Mouse (Mus musculus) T-cell, adult 2 months (primary cell): ENCODE data around the gene Rgs12.
A peak's percentile ranks its signal among the peaks of the same experiment; 100 is the strongest.

ENCODE experiments used
- DNase-seq: peaks from one replicate; pipeline ENCODE4 v3.0.0; 2022; ENCODE audit warnings: low spot score

Gene Rgs12

DNA sequence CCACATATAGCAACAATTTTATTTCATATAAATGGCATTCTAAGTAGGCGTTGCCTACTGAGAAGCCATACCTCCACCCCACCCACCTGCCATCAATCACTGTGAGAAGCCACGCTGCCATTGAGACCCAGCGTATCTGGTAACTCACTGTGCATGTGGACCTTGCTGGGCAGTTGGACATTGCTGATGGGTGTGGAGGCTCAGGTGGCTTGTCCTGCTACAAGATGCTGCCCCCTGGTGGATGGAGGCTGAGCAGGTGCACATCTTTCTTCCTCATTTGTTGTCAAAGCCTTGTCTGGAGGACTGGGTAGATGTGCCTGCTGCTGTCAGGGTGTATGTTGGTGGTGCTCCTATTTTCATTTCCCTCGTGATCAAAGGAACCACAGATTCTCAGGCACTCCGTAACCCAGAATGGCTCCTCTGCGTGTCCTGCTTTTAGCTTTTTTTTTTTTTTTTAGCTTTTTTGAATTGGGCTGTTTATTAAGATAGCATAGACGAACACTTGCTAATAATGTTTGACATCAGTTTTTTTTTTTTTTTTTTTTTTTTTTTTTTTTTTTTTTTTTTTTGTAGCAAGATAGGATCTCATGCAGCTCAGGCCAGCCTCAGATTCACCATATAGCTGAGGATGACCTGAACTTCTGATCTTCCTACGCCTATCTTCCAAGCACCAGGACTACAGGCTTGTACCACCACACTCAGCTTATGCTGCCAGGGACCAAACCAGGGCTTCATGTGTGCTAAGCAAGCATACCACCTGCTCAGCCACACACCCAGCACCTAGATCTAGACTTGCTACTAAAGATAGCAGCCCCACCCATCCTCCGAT, 139.8 kb downstream of the Rgs12 start:
- peak; percentile 51 for DNase-seq
